Mouse (Mus musculus) CD4-positive, CD25-positive, alpha-beta regulatory T cell, adult 4 months (primary cell): ENCODE results near the gene Phlpp2. TPM values are rescaled to one million over a fixed set of nuclear protein-coding genes. Genes with fewer than 3 reads are reported as not detected.
"Not testable (repeated sequence)": the region's sequence is repeated elsewhere in the genome, so short reads cannot be mapped to it uniquely, and the experiment has no call there.

Experiments
- ATAC-seq: one replicate; pipeline ENCODE4 v1.8.0; 2017
- polyA plus RNA-seq, 2 experiments: library from polyadenylated mRNA; unstranded; fragments of 100-300 nt; shearing (Covaris generic); gene quantifications; one replicate each; pipeline ENCODE4 v1.2.1; 2017

The Phlpp2 gene
- 1 to 10 TPM in 1 of 2 experiments, under 1 TPM in 1; 0.84 to 1.0 TPM for polyA plus RNA-seq

- peak; percentile 92 for ATAC-seq
These were observed at the start of gene Phlpp2 for GRCm38 (mm10) chr8:109868003-109868679. Phlpp2 (plus strand) TSS chr8:109868542.

GRCm38 (mm10) chr8:109823561-109823960 is 44.8 kb upstream of the Phlpp2 start:
- no peak for ATAC-seq

- no peak for ATAC-seq
These were observed 28.5 kb upstream of the Phlpp2 start for GRCm38 (mm10) chr8:109839822-109840221.

- ATAC-seq: no peak
These were observed 25.9 kb upstream of the Phlpp2 start for GRCm38 (mm10) chr8:109842468-109842867.

GRCm38 (mm10) chr8:109847866-109848265 is 20.5 kb upstream of the Phlpp2 start:
- no peak for ATAC-seq

- no peak for ATAC-seq
These were observed 19.4 kb upstream of the Phlpp2 start for GRCm38 (mm10) chr8:109848981-109849380.

- ATAC-seq: peak; percentile 95
These were observed 14.9 kb upstream of the Phlpp2 start for GRCm38 (mm10) chr8:109853423-109853822.

- no peak for ATAC-seq
These were observed 13.8 kb upstream of the Phlpp2 start for GRCm38 (mm10) chr8:109854522-109854921.

- ATAC-seq: no peak
These were observed 12.9 kb upstream of the Phlpp2 start for GRCm38 (mm10) chr8:109855451-109855850.

- peak; percentile 62 for ATAC-seq
These were observed 4.9 kb upstream of the Phlpp2 start for GRCm38 (mm10) chr8:109863398-109863797.

- ATAC-seq: no peak
These were observed 3.5 kb upstream of the Phlpp2 start for GRCm38 (mm10) chr8:109864798-109865197.

GRCm38 (mm10) chr8:109865536-109865935 is 2.8 kb upstream of the Phlpp2 start:
- ATAC-seq: no peak

GRCm38 (mm10) chr8:109866690-109867089 is 1.7 kb upstream of the Phlpp2 start:
- ATAC-seq: no peak

- peak; percentile 35 for ATAC-seq
These were observed 479 bp downstream of the Phlpp2 start for GRCm38 (mm10) chr8:109868680-109869361.

GRCm38 (mm10) chr8:109871056-109871455 is 2.7 kb downstream of the Phlpp2 start:
- ATAC-seq: no peak

- ATAC-seq: not testable (repeated sequence)
These were observed 5.5 kb downstream of the Phlpp2 start for GRCm38 (mm10) chr8:109873800-109874199.

- no peak for ATAC-seq
These were observed 11.8 kb downstream of the Phlpp2 start for GRCm38 (mm10) chr8:109880012-109880662.

- no peak for ATAC-seq
These were observed 17.0 kb downstream of the Phlpp2 start for GRCm38 (mm10) chr8:109885294-109885693.

- ATAC-seq: no peak
These were observed 20.9 kb downstream of the Phlpp2 start for GRCm38 (mm10) chr8:109889211-109889610.

- ATAC-seq: no peak
These were observed 22.6 kb downstream of the Phlpp2 start for GRCm38 (mm10) chr8:109890794-109891585.

- no peak for ATAC-seq
These were observed 26.3 kb downstream of the Phlpp2 start for GRCm38 (mm10) chr8:109894636-109895035.

GRCm38 (mm10) chr8:109895355-109895754 is 27.0 kb downstream of the Phlpp2 start:
- no peak for ATAC-seq

GRCm38 (mm10) chr8:109902379-109902778 is 34.0 kb downstream of the Phlpp2 start:
- ATAC-seq: no peak
